Mouse (Mus musculus) olfactory bulb, adult 2 months (tissue): ENCODE measurements around the gene Bcl2.

Experiments used
- CTCF ChIP-seq: fragments of 200-500 bp; IDR thresholded peaks from 2 replicates; pipeline ENCODE4 v1.5.1; 2012; ENCODE audit warnings: low read depth, mild to moderate bottlenecking, low read length, moderate library complexity; ENCODE audit not compliant: insufficient read depth
- POLR2A ChIP-seq: fragments of 200-500 bp; IDR thresholded peaks from 2 replicates; pipeline ENCODE4 v1.6.1; 2012; ENCODE audit warnings: mild to moderate bottlenecking, low read depth, low read length, moderate library complexity; ENCODE audit not compliant: insufficient read depth

- no peak for TF ChIP-seq CTCF
- no peak for TF ChIP-seq POLR2A
Measured at GRCm38 (mm10) chr1:106760750-106761149, 46.7 kb upstream of the Bcl2 start.
